Mouse (Mus musculus) bone marrow macrophage, adult 2 months (primary cell): ENCODE data around the gene Ablim1. TPM values are rescaled to one million over a fixed set of nuclear protein-coding genes. Genes with fewer than 3 reads are reported as not detected.

ENCODE experiments used
- H3K27ac ChIP-seq: 2 replicates; pipeline ENCODE4 v1.5.1; 2012; ENCODE audit warnings: low read depth, low read length; ENCODE audit not compliant: insufficient read depth
- H3K4me1 ChIP-seq: 2 replicates; pipeline ENCODE4 v1.6.1; 2012; ENCODE audit warnings: low read length; ENCODE audit not compliant: control insufficient read depth, insufficient read depth
- H3K4me3 ChIP-seq: 2 replicates; pipeline ENCODE4 v1.5.1; 2012; ENCODE audit warnings: mild to moderate bottlenecking, low read length, moderate library complexity; ENCODE audit not compliant: insufficient read depth
- CTCF ChIP-seq: IDR thresholded peaks from 2 replicates; pipeline ENCODE4 v1.5.1; 2012; ENCODE audit warnings: low read depth, mild to moderate bottlenecking, low read length, moderate library complexity
- POLR2A ChIP-seq: IDR thresholded peaks from 2 replicates; pipeline ENCODE4 v1.6.1; 2012; ENCODE audit warnings: mild to moderate bottlenecking, low read depth, low read length, borderline replicate concordance
- polyA plus RNA-seq: library from polyadenylated mRNA; stranded (reverse); fragments of >200 nt; gene quantifications from 2 replicates; pipeline ENCODE4 v1.2.4, GENCODE M21; 2012; ENCODE audit not compliant: missing spikeins, insufficient read depth, insufficient read length

The Ablim1 gene
- polyA plus RNA-seq, 1 experiment = 0.25 TPM

DNA sequence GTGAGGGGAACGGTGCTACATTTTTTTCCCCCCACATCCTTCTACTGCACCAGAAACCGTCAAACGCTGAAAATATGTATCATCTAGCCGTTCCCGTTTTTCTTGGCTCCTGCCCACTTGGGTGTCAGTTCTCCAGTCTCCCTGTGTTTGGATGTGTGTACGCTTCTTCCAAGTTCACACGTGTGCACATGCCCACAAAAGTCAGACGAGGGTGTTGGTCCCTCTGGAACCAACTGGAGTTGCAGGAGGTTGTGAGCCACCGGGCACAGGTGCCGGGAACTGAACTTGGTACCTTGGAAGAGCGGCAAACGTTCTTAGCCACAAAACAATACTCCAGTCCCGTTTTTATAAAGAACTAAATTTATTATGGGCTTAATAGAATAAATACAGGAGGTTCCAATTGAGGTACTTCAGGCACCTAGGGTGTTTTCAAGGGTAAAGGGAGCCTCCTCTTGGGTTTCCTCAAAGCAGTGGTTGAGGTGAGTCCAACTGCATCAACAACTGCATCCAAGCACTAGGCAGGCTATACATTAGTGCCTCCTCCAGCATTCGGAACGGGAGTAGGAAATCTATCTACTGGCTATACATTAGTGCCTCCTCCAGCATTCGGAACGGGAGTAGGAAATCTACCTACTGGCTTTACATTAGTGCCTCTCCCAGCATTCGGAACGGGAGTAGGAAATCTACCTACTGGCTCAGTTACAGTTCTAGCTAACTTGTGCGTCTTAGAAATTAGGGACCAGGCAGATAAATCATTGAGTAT is 44.3 kb upstream of the Ablim1 start:
- TF ChIP-seq CTCF = no peak
- no peak for TF ChIP-seq POLR2A
- peak overlapping the region; percentile 63 for H3K4me3 ChIP-seq
- H3K4me1 ChIP-seq = peaks cover 36% of the 10 kb centered on the region
- peak overlapping the region; percentile 76 for H3K27ac ChIP-seq

DNA sequence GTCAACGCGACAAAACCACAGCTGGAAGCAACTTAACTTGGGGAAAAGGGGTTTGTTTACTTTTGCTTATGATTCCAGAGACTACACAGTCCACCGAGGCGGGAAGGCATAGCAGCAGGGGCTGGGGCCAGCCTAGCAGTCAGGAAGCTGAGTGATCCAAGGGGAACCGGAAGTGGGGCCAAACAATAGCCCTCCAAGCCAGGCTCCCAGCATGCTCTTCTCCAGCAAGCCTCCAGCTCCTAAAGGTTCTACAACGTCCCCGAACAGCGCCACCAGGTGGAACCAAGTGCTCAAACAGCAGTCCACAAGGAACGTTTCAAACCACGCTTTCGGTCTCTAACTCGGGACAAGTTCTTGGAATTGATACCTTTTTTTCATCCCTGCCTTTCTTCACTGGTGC is 43.6 kb upstream of the Ablim1 start:
- Histone ChIP-seq H3K4me1 (peaks cover 37% of the 10 kb centered on the region), H3K4me3 (peak overlapping the region; percentile 63), H3K27ac (peak overlapping the region; percentile 77)
- TF ChIP-seq POLR2A (no peak; the same call in 1 of the 2 replicates), CTCF (peak; percentile 54; the same call in 1 of the 2 replicates)

DNA sequence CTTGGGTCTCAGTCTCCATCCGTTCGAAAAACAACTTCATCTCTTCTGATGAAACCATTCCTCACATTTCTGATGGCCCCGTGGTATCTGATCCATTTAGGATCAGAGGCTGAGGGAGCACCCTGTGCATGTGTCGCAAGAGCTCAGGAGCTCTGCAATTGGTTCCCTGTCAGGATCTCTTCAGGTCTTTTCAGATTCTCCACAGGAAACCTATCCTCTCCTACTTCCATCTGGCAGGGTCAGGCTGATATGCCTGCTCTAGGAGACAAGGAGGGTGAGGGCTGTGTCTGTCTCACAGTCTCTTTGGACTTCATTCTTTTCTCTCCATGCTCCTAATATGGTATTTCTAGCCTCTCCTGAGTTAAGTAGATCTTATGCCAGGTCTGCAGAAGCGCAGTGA is 43.1 kb upstream of the Ablim1 start:
- Histone ChIP-seq H3K27ac (peak overlapping the region; percentile 77), H3K4me1 (peaks cover 32% of the 10 kb centered on the region), H3K4me3 (peak overlapping the region; percentile 63)
- TF ChIP-seq CTCF = no peak
- no peak for TF ChIP-seq POLR2A

- peaks cover 28% of the 10 kb centered on the region for H3K4me1 ChIP-seq
- TF ChIP-seq CTCF (no peak), POLR2A (no peak)
- H3K4me3 ChIP-seq = peak overlapping the region; percentile 25
- H3K27ac ChIP-seq = peak overlapping the region; percentile 99; the same call in 1 of the 2 replicates
Measured at GRCm38 (mm10) chr19:57357244-57357643, 42.5 kb upstream of the Ablim1 start.

DNA sequence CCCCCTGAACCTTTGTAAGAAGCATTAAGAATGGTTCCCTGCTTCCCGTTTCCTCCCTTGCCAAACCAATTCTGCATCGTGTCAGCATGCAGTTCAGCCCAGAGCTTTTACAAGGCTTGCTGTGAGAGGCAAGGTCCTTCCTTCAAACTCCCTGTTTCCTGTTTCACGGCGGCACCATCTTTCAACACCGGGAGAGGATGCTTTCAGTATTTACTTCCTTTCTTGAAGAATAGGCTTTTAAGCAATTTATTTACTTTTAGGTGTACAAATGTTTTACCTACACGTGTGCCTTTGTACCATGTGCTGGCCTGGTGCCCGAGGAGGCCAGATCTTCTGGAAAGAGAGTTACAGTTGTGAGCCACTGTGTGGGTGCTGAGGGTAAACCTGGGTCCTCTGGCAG is 41.6 kb upstream of the Ablim1 start:
- peak overlapping the region; percentile 99 for H3K27ac ChIP-seq
- no peak for TF ChIP-seq CTCF
- TF ChIP-seq POLR2A = no peak
- peak overlapping the region; percentile 46 for H3K4me3 ChIP-seq
- peaks cover 28% of the 10 kb centered on the region for H3K4me1 ChIP-seq

DNA sequence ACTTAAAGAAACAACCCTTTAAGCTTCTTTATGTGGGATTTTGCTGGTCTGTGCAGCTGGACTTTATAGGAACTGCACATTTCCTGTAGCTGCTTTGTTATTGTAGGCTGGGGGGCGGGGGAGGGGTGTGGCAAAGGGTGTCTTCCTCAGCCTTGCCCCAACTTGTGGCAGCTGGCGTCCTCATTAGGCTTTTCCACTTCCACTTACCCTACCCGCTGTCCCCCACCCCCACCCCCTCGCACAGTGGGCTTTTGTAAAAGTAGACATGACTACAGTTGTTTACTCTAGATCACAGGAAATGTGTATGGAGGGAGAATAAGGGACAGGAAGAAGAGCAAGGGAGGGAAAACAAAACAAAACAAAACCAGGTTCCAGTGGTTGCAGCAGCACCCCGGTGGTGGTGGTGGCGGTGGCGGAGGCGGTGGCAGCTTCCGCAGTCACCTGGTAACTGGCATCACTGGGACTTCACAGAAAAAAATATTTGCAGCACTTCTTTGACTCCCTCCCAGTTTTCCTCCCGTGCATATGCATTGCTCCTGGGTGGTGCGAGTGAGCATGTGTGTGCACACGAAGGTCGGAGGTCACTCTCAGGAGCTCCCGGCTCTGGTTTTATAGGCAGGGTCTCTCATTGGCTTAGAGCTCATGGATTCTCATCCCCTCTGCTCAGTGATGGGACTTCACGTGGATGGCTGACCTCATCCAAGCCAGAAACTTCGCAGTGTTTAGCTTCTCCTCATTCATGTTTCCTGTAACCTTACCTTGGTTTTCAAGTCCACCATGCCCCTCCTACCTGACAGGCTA is 40.9 kb upstream of the Ablim1 start:
- TF ChIP-seq POLR2A (no peak), CTCF (no peak)
- Histone ChIP-seq H3K4me1 (peaks cover 28% of the 10 kb centered on the region), H3K27ac (peak overlapping the region; percentile 99), H3K4me3 (peak overlapping the region; percentile 46)

- Histone ChIP-seq H3K27ac (peak overlapping the region; percentile 99), H3K4me3 (peak overlapping the region; percentile 40), H3K4me1 (peaks cover 28% of the 10 kb centered on the region)
- TF ChIP-seq CTCF (no peak), POLR2A (no peak)
Measured at GRCm38 (mm10) chr19:57354715-57355114, 40.0 kb upstream of the Ablim1 start.

GRCm38 (mm10) chr19:57354050-57354449 is 39.3 kb upstream of the Ablim1 start:
- Histone ChIP-seq H3K27ac (peak overlapping the region; percentile 28; the same call in 1 of the 2 replicates), H3K4me3 (no peak overlapping the region), H3K4me1 (peaks cover 28% of the 10 kb centered on the region)
- TF ChIP-seq POLR2A (no peak), CTCF (no peak)

DNA sequence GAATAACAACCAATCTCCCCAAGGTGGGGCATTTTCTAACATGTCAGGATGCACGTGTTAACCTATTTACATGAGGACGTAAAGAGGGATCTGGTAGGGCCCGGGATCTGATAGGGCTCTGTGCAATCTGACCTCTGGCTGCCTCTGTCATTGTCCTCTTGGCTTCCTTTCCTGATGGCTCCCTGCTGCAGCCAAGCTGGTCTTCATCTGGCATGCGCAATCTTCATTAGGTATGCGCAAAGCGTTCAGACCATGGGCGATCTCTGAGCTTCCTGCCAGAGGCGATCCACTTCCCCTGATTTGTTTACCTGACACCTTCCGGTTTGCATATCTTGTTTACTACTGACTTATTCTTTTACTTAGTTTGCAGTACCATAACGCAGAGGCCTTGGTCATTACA is 38.5 kb upstream of the Ablim1 start:
- TF ChIP-seq CTCF (no peak), POLR2A (no peak)
- H3K4me1 ChIP-seq = peaks cover 28% of the 10 kb centered on the region

More for the DNA sequence above, 38.5 kb upstream of the Ablim1 start:
- Histone ChIP-seq H3K4me3 (no peak overlapping the region), H3K27ac (no peak overlapping the region)
